Mouse (Mus musculus) lung, postnatal 0 days (tissue): ENCODE results near the gene Aknad1.

ENCODE experiments used
- CTCF ChIP-seq: IDR thresholded peaks from 2 replicates; pipeline ENCODE4 v1.5.1; 2016; ENCODE audit warnings: antibody characterized with exemption, mild to moderate bottlenecking
- EP300 ChIP-seq: IDR thresholded peaks from 2 replicates; pipeline ENCODE4 v1.6.1; 2016; ENCODE audit warnings: antibody characterized with exemption, mild to moderate bottlenecking, control low read depth

DNA sequence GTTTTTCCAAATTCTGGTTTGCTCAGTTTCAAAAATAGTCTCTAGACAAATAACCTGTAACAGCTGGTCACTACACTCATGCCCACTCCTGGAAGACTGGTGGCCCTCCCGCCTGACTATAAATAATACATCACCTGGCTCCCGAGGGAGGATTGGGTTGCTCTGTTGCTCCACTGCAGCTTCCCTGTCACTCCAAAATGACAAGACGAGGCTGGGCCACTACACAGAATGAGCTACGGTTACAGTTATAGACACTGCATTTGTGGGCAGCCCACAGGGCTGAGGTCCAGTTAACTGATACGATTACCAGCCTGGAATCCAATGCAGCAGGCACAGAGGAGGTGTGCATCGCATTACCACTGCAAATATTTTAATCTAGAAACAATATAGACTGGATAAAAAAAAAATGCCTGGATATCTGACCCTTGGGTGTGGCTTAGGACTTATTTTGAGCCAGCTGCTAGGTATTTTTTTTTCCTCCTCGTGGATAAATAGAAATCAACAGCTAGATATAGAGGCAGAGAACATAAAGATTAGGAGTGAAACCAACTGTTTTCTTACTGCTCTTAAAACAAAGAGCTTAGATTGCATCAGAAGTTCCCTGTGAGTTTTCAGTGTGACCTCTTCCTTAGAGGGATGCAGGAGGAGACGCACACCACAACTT lies at the start of gene Aknad1:
- TF ChIP-seq CTCF, result no peak
- no peak for TF ChIP-seq EP300
